Mouse (Mus musculus) thymus, adult 2 months (tissue): ENCODE measurements around the gene Slc9a9. TPM values are rescaled to one million over a fixed set of nuclear protein-coding genes. Genes with fewer than 3 reads are reported as not detected.
A peak's percentile ranks its signal among the peaks of the same experiment; 100 is the strongest.

Source experiments
- DNase-seq: peaks from one replicate; pipeline ENCODE4 v3.0.0; 2021
- H3K27ac ChIP-seq: fragments of 200-500 bp; 2 replicates; pipeline ENCODE4 v1.5.1; 2012; ENCODE audit warnings: low read length, control low read depth; ENCODE audit not compliant: control insufficient read depth, insufficient read depth
- H3K27me3 ChIP-seq: fragments of 200-500 bp; 2 replicates; pipeline ENCODE4 v1.6.1; 2012; ENCODE audit warnings: mild to moderate bottlenecking, low read length, moderate library complexity, mixed read lengths; ENCODE audit not compliant: control insufficient read depth, insufficient read depth
- H3K36me3 ChIP-seq: fragments of 200-500 bp; 2 replicates; pipeline ENCODE4 v1.6.1; 2012; ENCODE audit warnings: mild to moderate bottlenecking, low read length, moderate library complexity; ENCODE audit not compliant: control insufficient read depth, insufficient read depth
- H3K4me1 ChIP-seq: fragments of 200-500 bp; replicated peaks from 2 replicates; pipeline ENCODE4 v1.6.1; 2012; ENCODE audit warnings: low read length; ENCODE audit not compliant: control insufficient read depth, insufficient read depth
- H3K4me3 ChIP-seq: fragments of 200-500 bp; 2 replicates; pipeline ENCODE4 v1.5.1; 2012; ENCODE audit warnings: mild to moderate bottlenecking, low read length, control low read depth, moderate library complexity; ENCODE audit not compliant: control insufficient read depth, insufficient read depth
- CTCF ChIP-seq: fragments of 200-500 bp; IDR thresholded peaks from 2 replicates; pipeline ENCODE4 v1.5.1; 2012; ENCODE audit warnings: mild to moderate bottlenecking, control low read depth, low read length, moderate library complexity, borderline replicate concordance; ENCODE audit not compliant: control insufficient read depth, poor library complexity, insufficient read depth; ENCODE audit errors: extremely low read depth
- POLR2A ChIP-seq: fragments of 200-500 bp; IDR thresholded peaks from 2 replicates; pipeline ENCODE4 v1.6.1; 2012; ENCODE audit warnings: mild to moderate bottlenecking, low read length, control low read depth, moderate library complexity; ENCODE audit not compliant: control insufficient read depth, poor library complexity, insufficient read depth; ENCODE audit errors: extremely low read depth
- WGBS: fragments of 180-500 bp; shearing (Covaris S2); methylation state at CpG from one replicate; pipeline ENCODE4 v1.1.7; 2018; 5-methylcytosine and 5-hydroxymethylcytosine counted together
- polyA plus RNA-seq: library from polyadenylated mRNA; depleted of rRNA; stranded (reverse); fragments of >200 nt; gene quantifications from 2 replicates; pipeline ENCODE4 v1.2.3, GENCODE M21; 2012

Gene Slc9a9
- polyA plus RNA-seq, 1 experiment: 49.7 TPM

GRCm38 (mm10) chr9:94645631-94646030 lies 24.1 kb upstream of the Slc9a9 start:
- no peaks in the 10 kb centered on the region for H3K36me3 ChIP-seq
- H3K27ac ChIP-seq: no peak overlapping the region
- H3K4me1 ChIP-seq: peaks cover 5% of the 10 kb centered on the region
- WGBS: 87% methylated on average over 6 of the region's 6 CpGs
- no peak for DNase-seq
- no peaks in the 10 kb centered on the region for H3K27me3 ChIP-seq
- TF ChIP-seq POLR2A (no peak), CTCF (no peak)
- H3K4me3 ChIP-seq: no peak overlapping the region

- H3K36me3 ChIP-seq: no peaks in the 10 kb centered on the region
- 77% methylated on average over 4 of the region's 4 CpGs for WGBS
Measured at GRCm38 (mm10) chr9:94647425-94647824, 22.3 kb upstream of the Slc9a9 start.

DNA sequence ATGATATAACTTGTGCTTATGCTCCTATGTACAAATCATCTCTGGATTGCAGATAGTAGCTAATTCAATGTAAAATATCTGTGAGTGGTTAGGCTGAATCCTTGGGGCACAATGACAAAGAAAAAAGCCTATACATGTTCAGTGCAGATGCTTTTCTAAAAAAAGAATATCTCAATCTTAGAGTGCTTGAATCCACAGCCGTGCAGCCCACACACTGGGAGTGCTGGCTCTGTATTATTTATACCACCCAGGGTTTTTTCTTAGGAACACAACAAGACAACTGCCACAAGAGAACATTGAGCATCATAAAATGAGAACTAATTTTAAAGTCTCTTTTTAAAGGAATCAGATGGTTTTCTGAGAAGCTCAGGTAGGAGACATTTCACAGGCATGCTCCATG lies 19.7 kb upstream of the Slc9a9 start:
- H3K36me3 ChIP-seq: no peaks in the 10 kb centered on the region
- H3K27me3 ChIP-seq: no peaks in the 10 kb centered on the region
- DNase-seq: no peak
- H3K27ac ChIP-seq: no peak overlapping the region
- TF ChIP-seq POLR2A (no peak), CTCF (no peak)
- WGBS: 100% methylated on average over 1 of the region's 1 CpGs
- no peak overlapping the region for H3K4me3 ChIP-seq
- H3K4me1 ChIP-seq: peaks cover 10% of the 10 kb centered on the region

More at GRCm38 (mm10) chr9:94647425-94647824, 22.3 kb upstream of the Slc9a9 start:
- Histone ChIP-seq H3K4me1 (peaks cover 5% of the 10 kb centered on the region), H3K27ac (no peak overlapping the region), H3K4me3 (no peak overlapping the region), H3K27me3 (no peaks in the 10 kb centered on the region)
- TF ChIP-seq POLR2A (no peak), CTCF (no peak)
- DNase-seq: no peak

DNA sequence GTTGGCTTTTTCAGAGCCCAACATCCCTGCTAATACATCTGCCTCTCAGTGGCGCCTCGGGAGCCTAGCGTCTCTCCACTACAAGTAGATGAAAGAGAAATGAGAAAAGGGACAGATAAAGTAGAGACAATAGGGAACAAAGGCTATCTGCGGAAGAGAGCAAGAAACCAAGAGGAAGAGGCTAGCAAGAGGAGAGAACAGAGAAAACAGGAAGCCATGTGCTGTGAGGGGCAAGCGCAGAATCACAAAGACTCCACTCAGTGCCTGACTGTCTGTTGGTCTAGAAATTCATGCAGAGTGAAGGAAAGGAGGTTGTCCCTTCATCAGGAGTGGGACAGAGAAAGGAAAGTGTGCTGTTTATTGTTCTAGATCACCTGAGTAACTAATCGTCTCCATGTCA lies 16.5 kb upstream of the Slc9a9 start:
- TF ChIP-seq POLR2A (no peak), CTCF (no peak)
- Histone ChIP-seq H3K27ac (peak overlapping the region; percentile 63; the same call in 1 of the 2 replicates), H3K36me3 (no peaks in the 10 kb centered on the region), H3K4me1 (peaks cover 4% of the 10 kb centered on the region; the same call in 1 of the 2 replicates), H3K4me3 (no peak overlapping the region), H3K27me3 (no peaks in the 10 kb centered on the region)
- DNase-seq: no peak
- 19% methylated on average over 6 of the region's 6 CpGs for WGBS

DNA sequence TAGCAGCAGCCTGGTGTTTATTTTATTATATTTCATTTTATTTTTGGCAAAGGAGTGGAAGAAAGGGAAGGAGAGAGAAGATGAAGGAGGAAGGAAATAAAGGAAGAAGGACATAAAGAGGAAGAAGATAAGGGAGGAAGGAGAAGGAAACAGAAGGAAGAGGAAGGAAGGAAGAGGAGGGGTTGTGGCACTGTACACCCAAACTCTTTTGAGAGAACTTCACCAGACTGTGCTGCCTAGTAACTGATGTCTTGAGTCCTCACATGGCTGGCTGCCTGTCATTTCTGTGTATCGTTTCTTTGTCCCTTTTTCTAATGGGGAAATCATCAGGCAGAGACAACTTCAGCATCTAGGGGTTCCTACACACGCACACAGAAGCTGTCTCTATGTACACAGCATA lies 15.9 kb upstream of the Slc9a9 start:
- DNase-seq: no peak
- no peaks in the 10 kb centered on the region for H3K36me3 ChIP-seq
- peaks cover 4% of the 10 kb centered on the region; the same call in 1 of the 2 replicates for H3K4me1 ChIP-seq
- no peaks in the 10 kb centered on the region for H3K27me3 ChIP-seq
- TF ChIP-seq CTCF (no peak), POLR2A (no peak)
- no peak overlapping the region for H3K27ac ChIP-seq
- WGBS: 86% methylated on average over 2 of the region's 2 CpGs
- no peak overlapping the region for H3K4me3 ChIP-seq

- H3K4me1 ChIP-seq: peaks cover 7% of the 10 kb centered on the region; the same call in 1 of the 2 replicates
- no peak for DNase-seq
- H3K4me3 ChIP-seq: no peak overlapping the region
- 93% methylated on average over 4 of the region's 4 CpGs for WGBS
- no peak overlapping the region for H3K27ac ChIP-seq
- no peaks in the 10 kb centered on the region for H3K36me3 ChIP-seq
- TF ChIP-seq POLR2A: no peak
- TF ChIP-seq CTCF: no peak
- H3K27me3 ChIP-seq: no peaks in the 10 kb centered on the region
Measured at GRCm38 (mm10) chr9:94656265-94656664, 13.4 kb upstream of the Slc9a9 start.
